Mouse (Mus musculus) CH12.LX (cell line): ENCODE data around the gene Carmil1.

Source experiments
- CHD2 ChIP-seq: IDR thresholded peaks from 2 replicates; pipeline ENCODE4 v1.6.1; 2011; ENCODE audit warnings: low read length, improper control_type of control experiment
- CTCF ChIP-seq, 2 experiments: IDR thresholded peaks in 1 of 2; conservative IDR thresholded peaks in 1 of 2; 2 replicates each; pipeline ENCODE4 v1.5.1; 2011 to 2012; ENCODE audit warnings: low read depth in 2 of 2, low read length in 2 of 2, improper control_type of control experiment in 1 of 2, inconsistent platforms in 1 of 2, mild to moderate bottlenecking in 1 of 2, moderate library complexity in 1 of 2
- E2F4 ChIP-seq: IDR thresholded peaks from 2 replicates; pipeline ENCODE4 v1.6.1; 2011; ENCODE audit warnings: low read depth, low read length, improper control_type of control experiment; ENCODE audit not compliant: insufficient replicate concordance
- ELF1 ChIP-seq: IDR thresholded peaks from 2 replicates; pipeline ENCODE4 v1.6.1; 2014; ENCODE audit warnings: low read depth, mild to moderate bottlenecking, inconsistent platforms, low read length, improper control_type of control experiment
- EP300 ChIP-seq: IDR thresholded peaks from 2 replicates; pipeline ENCODE4 v1.6.1; 2011; ENCODE audit warnings: low read length, improper control_type of control experiment
- HCFC1 ChIP-seq: IDR thresholded peaks from 2 replicates; pipeline ENCODE4 v1.6.1; 2012; ENCODE audit warnings: low read depth, mild to moderate bottlenecking, inconsistent platforms, low read length, improper control_type of control experiment
- KAT2A ChIP-seq: IDR thresholded peaks from 2 replicates; pipeline ENCODE4 v1.6.1; 2012; ENCODE audit warnings: low read length, improper control_type of control experiment, inconsistent platforms; ENCODE audit not compliant: insufficient replicate concordance
- POLR2A ChIP-seq: IDR thresholded peaks from 2 replicates; pipeline ENCODE4 v1.6.1; 2011; ENCODE audit warnings: low read depth, mild to moderate bottlenecking, improper control_type of control experiment, low read length
- POLR2AphosphoS2 ChIP-seq: IDR thresholded peaks from 2 replicates; pipeline ENCODE4 v1.6.1; 2011; ENCODE audit warnings: low read depth, low read length, improper control_type of control experiment
- SMC3 ChIP-seq: IDR thresholded peaks from 2 replicates; pipeline ENCODE4 v1.6.1; 2011; ENCODE audit warnings: low read depth, low read length, improper control_type of control experiment
- TBP ChIP-seq: conservative IDR thresholded peaks from 2 replicates; pipeline ENCODE4 v1.6.1; 2011; ENCODE audit warnings: low read depth, low read length, improper control_type of control experiment
- USF1 ChIP-seq: IDR thresholded peaks from 2 replicates; pipeline ENCODE4 v1.6.1; 2014; ENCODE audit warnings: low read depth, mild to moderate bottlenecking, inconsistent platforms, low read length, improper control_type of control experiment
- USF2 ChIP-seq: conservative IDR thresholded peaks from 2 replicates; pipeline ENCODE4 v1.6.1; 2011; ENCODE audit warnings: low read depth, low read length, improper control_type of control experiment
- ZNF384 ChIP-seq: IDR thresholded peaks from 2 replicates; pipeline ENCODE4 v1.6.1; 2012; ENCODE audit warnings: low read depth, low read length, improper control_type of control experiment, inconsistent platforms

DNA sequence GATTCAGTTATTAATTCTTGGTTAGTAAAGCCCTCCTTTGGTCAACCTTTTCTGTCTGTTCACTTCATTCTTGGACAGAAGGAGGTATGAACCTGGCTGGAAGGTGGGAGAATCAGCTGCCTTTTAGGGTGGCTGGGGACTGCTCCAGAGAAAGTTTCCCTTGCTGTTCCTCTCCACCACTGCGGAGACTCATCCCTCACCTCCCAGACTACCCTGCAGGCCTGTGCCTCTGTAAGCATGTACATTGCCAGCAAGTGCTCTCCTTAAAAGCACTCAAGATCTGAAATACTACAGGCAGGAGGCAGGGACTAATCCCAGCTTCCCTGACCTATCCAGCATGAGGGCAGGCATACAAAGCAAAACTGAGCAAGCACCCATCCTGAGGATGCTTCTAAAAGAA, 117.2 kb downstream of the Carmil1 start:
- TF ChIP-seq POLR2A (no peak), POLR2AphosphoS2 (no peak), KAT2A (no peak), CTCF (conservative IDR thresholded peaks at IDR 0.05 in 1 of 2, IDR thresholded peaks at IDR 0.05 in 1 of 2; ENCODE audit: low read depth in 2 of 2, low read length in 2 of 2) (no peak), SMC3 (no peak), ELF1 (no peak), USF1 (no peak), TBP (no peak), EP300 (no peak), HCFC1 (no peak), CHD2 (no peak), ZNF384 (no peak), USF2 (no peak), E2F4 (no peak)
